Mouse (Mus musculus) heart, embryonic 10.5 days (tissue): ENCODE results near the gene Gucy2c. TPM values are rescaled to one million over a fixed set of nuclear protein-coding genes. Genes with fewer than 3 reads are reported as not detected.

Experiments used
- DNase-seq: peaks from one replicate; pipeline ENCODE4 v3.0.0-alpha.2; 2017; ENCODE audit warnings: low spot score
- H3K27ac ChIP-seq: fragments of 300-500 bp; sonication (generic); 2 replicates; pipeline ENCODE4 v1.5.1; 2016; ENCODE audit warnings: mild to moderate bottlenecking
- H3K27me3 ChIP-seq: fragments of 300-500 bp; sonication (generic); 2 replicates; pipeline ENCODE4 v1.6.1; 2016; ENCODE audit warnings: mild to moderate bottlenecking; ENCODE audit not compliant: poor library complexity, insufficient read depth, severe bottlenecking
- H3K36me3 ChIP-seq: fragments of 300-500 bp; sonication (generic); 2 replicates; pipeline ENCODE4 v1.6.1; 2016; ENCODE audit warnings: mild to moderate bottlenecking, moderate library complexity
- H3K4me1 ChIP-seq: fragments of 300-500 bp; sonication (generic); 2 replicates; pipeline ENCODE4 v1.6.1; 2016; ENCODE audit warnings: mild to moderate bottlenecking
- H3K4me3 ChIP-seq: fragments of 300-500 bp; sonication (generic); 2 replicates; pipeline ENCODE4 v1.5.1; 2016; ENCODE audit warnings: mild to moderate bottlenecking, moderate library complexity
- H3K9me3 ChIP-seq: fragments of 300-500 bp; sonication (generic); 2 replicates; pipeline ENCODE4 v1.6.1; 2016; ENCODE audit warnings: mild to moderate bottlenecking, moderate library complexity
- WGBS: fragments of 180-500 bp; shearing (Covaris S2); methylation state at CpG from one replicate; pipeline ENCODE4 v1.1.7; 2016; 5-methylcytosine and 5-hydroxymethylcytosine counted together
- polyA plus RNA-seq: library from polyadenylated mRNA; unstranded; fragments of >200 nt; fragmentation: Nextera tagmentation; extraction: Ambion mirVana; gene quantifications from 2 replicates; pipeline ENCODE4 v1.2.1, GENCODE M21; 2016

The Gucy2c gene
- 0.10 TPM in 1 of 2 replicates, not detected in the other for polyA plus RNA-seq

- Histone ChIP-seq H3K36me3 (no peaks in the 10 kb centered on the region), H3K9me3 (no peaks in the 10 kb centered on the region), H3K4me1 (0 out of 2 replicates have a peak, but pooled peaks cover 5% of the 10 kb centered on the region), H3K4me3 (no peak within 1 kb of the TSS), H3K27me3 (no peaks in the 10 kb centered on the region), H3K27ac (no peak within 1 kb of the TSS)
- WGBS, result 74% methylated on average over 20 of the region's 20 CpGs
- DNase-seq, result no peak
Measured at GRCm38 (mm10) chr6:136781377-136781986, at the start of gene Gucy2c. TSS of gene Gucy2c (minus strand) at chr6:136781765.

- H3K4me3 ChIP-seq, result peak overlapping the region; percentile 100
- DNase-seq, result no peak
- H3K36me3 ChIP-seq, result peaks cover 20% of the 10 kb centered on the region
- H3K4me1 ChIP-seq, result peaks cover 7% of the 10 kb centered on the region; the same call in 1 of the 2 replicates
- no peaks in the 10 kb centered on the region; the same call in 1 of the 2 replicates for H3K27me3 ChIP-seq
- H3K27ac ChIP-seq, result peak overlapping the region; percentile 89
- 38% methylated on average over 4 of the region's 4 CpGs for WGBS
- no peaks in the 10 kb centered on the region for H3K9me3 ChIP-seq
Measured at GRCm38 (mm10) chr6:136828681-136829080, 47.1 kb upstream of the Gucy2c start.

GRCm38 (mm10) chr6:136827881-136828561 lies 46.5 kb upstream of the Gucy2c start, which contains the start of gene Wbp11:
TSS of gene Wbp11 (minus strand) at chr6:136828233.
- no peaks in the 10 kb centered on the region for H3K9me3 ChIP-seq
- no peaks in the 10 kb centered on the region; the same call in 1 of the 2 replicates for H3K27me3 ChIP-seq
- peak within 1 kb of the TSS; percentile 99 for H3K27ac ChIP-seq
- DNase-seq, result peak; percentile 99
- under 1% methylated on average over 45 of the region's 45 CpGs for WGBS
- peaks cover 23% of the 10 kb centered on the region for H3K36me3 ChIP-seq
- peaks cover 7% of the 10 kb centered on the region; the same call in 1 of the 2 replicates for H3K4me1 ChIP-seq
- H3K4me3 ChIP-seq, result peak within 1 kb of the TSS; percentile 100

GRCm38 (mm10) chr6:136827516-136827880 lies 45.9 kb upstream of the Gucy2c start, which contains the start of gene BC049715:
TSS of gene BC049715 (plus strand) at chr6:136827626.
- peaks cover 28% of the 10 kb centered on the region for H3K36me3 ChIP-seq
- DNase-seq, result no peak
- no peaks in the 10 kb centered on the region for H3K9me3 ChIP-seq
- no peaks in the 10 kb centered on the region; the same call in 1 of the 2 replicates for H3K27me3 ChIP-seq
- H3K4me1 ChIP-seq, result peaks cover 7% of the 10 kb centered on the region; the same call in 1 of the 2 replicates
- H3K4me3 ChIP-seq, result peak within 1 kb of the TSS; percentile 100
- H3K27ac ChIP-seq, result peak within 1 kb of the TSS; percentile 99
- under 1% methylated on average over 34 of the region's 34 CpGs for WGBS

GRCm38 (mm10) chr6:136827116-136827515 lies 45.6 kb upstream of the Gucy2c start:
- Histone ChIP-seq H3K9me3 (no peaks in the 10 kb centered on the region), H3K4me3 (peak overlapping the region; percentile 100), H3K27me3 (no peaks in the 10 kb centered on the region; the same call in 1 of the 2 replicates), H3K4me1 (peaks cover 7% of the 10 kb centered on the region; the same call in 1 of the 2 replicates), H3K27ac (peak overlapping the region; percentile 99), H3K36me3 (peaks cover 32% of the 10 kb centered on the region)
- 14% methylated on average over 7 of the region's 7 CpGs for WGBS
- DNase-seq, result peak; percentile 55

GRCm38 (mm10) chr6:136824987-136825386 lies 43.4 kb upstream of the Gucy2c start:
- Histone ChIP-seq H3K27ac (no peak overlapping the region), H3K36me3 (peaks cover 53% of the 10 kb centered on the region), H3K4me1 (peaks cover 11% of the 10 kb centered on the region; the same call in 1 of the 2 replicates), H3K4me3 (no peak overlapping the region), H3K27me3 (no peaks in the 10 kb centered on the region), H3K9me3 (no peaks in the 10 kb centered on the region)
- 92% methylated on average over 8 of the region's 8 CpGs for WGBS
- DNase-seq, result peak; percentile 64

- Histone ChIP-seq H3K27ac (no peak overlapping the region), H3K27me3 (no peaks in the 10 kb centered on the region), H3K36me3 (peaks cover 91% of the 10 kb centered on the region), H3K9me3 (no peaks in the 10 kb centered on the region), H3K4me3 (no peak overlapping the region), H3K4me1 (peaks cover 5% of the 10 kb centered on the region; the same call in 1 of the 2 replicates)
- no peak for DNase-seq
- 88% methylated on average over 18 of the region's 18 CpGs for WGBS
Measured at GRCm38 (mm10) chr6:136821086-136821485, 39.5 kb upstream of the Gucy2c start.

GRCm38 (mm10) chr6:136820381-136820780 lies 38.8 kb upstream of the Gucy2c start:
- Histone ChIP-seq H3K4me3 (no peak overlapping the region), H3K9me3 (no peaks in the 10 kb centered on the region), H3K4me1 (peaks cover 5% of the 10 kb centered on the region; the same call in 1 of the 2 replicates), H3K27me3 (no peaks in the 10 kb centered on the region), H3K36me3 (peaks cover 93% of the 10 kb centered on the region), H3K27ac (no peak overlapping the region)
- DNase-seq, result no peak
- 84% methylated on average over 21 of the region's 21 CpGs for WGBS

- no peaks in the 10 kb centered on the region for H3K27me3 ChIP-seq
- WGBS, result 92% methylated on average over 3 of the region's 3 CpGs
- no peak overlapping the region for H3K4me3 ChIP-seq
Measured at GRCm38 (mm10) chr6:136817549-136817948, 36.0 kb upstream of the Gucy2c start.

GRCm38 (mm10) chr6:136816826-136817225 lies 35.3 kb upstream of the Gucy2c start:
- Histone ChIP-seq H3K9me3 (no peaks in the 10 kb centered on the region), H3K27ac (no peak overlapping the region)

More at GRCm38 (mm10) chr6:136817549-136817948, 36.0 kb upstream of the Gucy2c start:
- H3K4me1 ChIP-seq, result peaks cover 5% of the 10 kb centered on the region; the same call in 1 of the 2 replicates
- H3K36me3 ChIP-seq, result peaks cover 95% of the 10 kb centered on the region
- no peak overlapping the region for H3K27ac ChIP-seq
- DNase-seq, result no peak
- no peaks in the 10 kb centered on the region for H3K9me3 ChIP-seq

GRCm38 (mm10) chr6:136815381-136815780 lies 33.8 kb upstream of the Gucy2c start:
- no peak for DNase-seq
- WGBS, result 97% methylated on average over 7 of the region's 7 CpGs
- Histone ChIP-seq H3K4me1 (no peaks in the 10 kb centered on the region), H3K27ac (no peak overlapping the region), H3K36me3 (peaks cover 80% of the 10 kb centered on the region), H3K4me3 (no peak overlapping the region), H3K9me3 (no peaks in the 10 kb centered on the region), H3K27me3 (no peaks in the 10 kb centered on the region)

More at GRCm38 (mm10) chr6:136816826-136817225, 35.3 kb upstream of the Gucy2c start:
- 94% methylated on average over 21 of the region's 21 CpGs for WGBS
- Histone ChIP-seq H3K4me3 (no peak overlapping the region), H3K27me3 (no peaks in the 10 kb centered on the region), H3K4me1 (peaks cover 5% of the 10 kb centered on the region; the same call in 1 of the 2 replicates), H3K36me3 (peaks cover 95% of the 10 kb centered on the region)
- no peak for DNase-seq

GRCm38 (mm10) chr6:136813117-136813516 lies 31.6 kb upstream of the Gucy2c start:
- H3K27me3 ChIP-seq, result no peaks in the 10 kb centered on the region
- WGBS, result 35% methylated on average over 4 of the region's 4 CpGs
- H3K4me3 ChIP-seq, result no peak overlapping the region
- H3K27ac ChIP-seq, result no peak overlapping the region
- H3K4me1 ChIP-seq, result peaks cover 11% of the 10 kb centered on the region
- H3K9me3 ChIP-seq, result no peaks in the 10 kb centered on the region
- DNase-seq, result no peak
- peaks cover 59% of the 10 kb centered on the region for H3K36me3 ChIP-seq

GRCm38 (mm10) chr6:136811196-136811595 lies 29.6 kb upstream of the Gucy2c start:
- no peak for DNase-seq
- Histone ChIP-seq H3K9me3 (no peaks in the 10 kb centered on the region), H3K27ac (no peak overlapping the region), H3K36me3 (peaks cover 40% of the 10 kb centered on the region), H3K27me3 (no peaks in the 10 kb centered on the region), H3K4me3 (no peak overlapping the region), H3K4me1 (peaks cover 17% of the 10 kb centered on the region)
- 90% methylated on average over 10 of the region's 10 CpGs for WGBS
